Mouse (Mus musculus) ES-E14 (cell line): ENCODE results near the gene Exosc5.

ENCODE experiments used
- CHD2 ChIP-seq: IDR thresholded peaks from 2 replicates; pipeline ENCODE4 v1.6.1; 2014; ENCODE audit warnings: mild to moderate bottlenecking, low read depth, low read length, inconsistent platforms
- MAFK ChIP-seq: IDR thresholded peaks from 2 replicates; pipeline ENCODE4 v1.6.1; 2014; ENCODE audit warnings: mild to moderate bottlenecking, low read depth, low read length, inconsistent platforms; ENCODE audit not compliant: insufficient read depth
- ZC3H11A ChIP-seq: IDR thresholded peaks from 2 replicates; pipeline ENCODE4 v1.6.1; 2012; ENCODE audit warnings: low read depth, mild to moderate bottlenecking, inconsistent platforms, low read length, borderline replicate concordance
- ZNF384 ChIP-seq: IDR thresholded peaks from 2 replicates; pipeline ENCODE4 v1.6.1; 2012; ENCODE audit warnings: low read depth, low read length, inconsistent platforms

- TF ChIP-seq MAFK (no peak), CHD2 (no peak), ZNF384 (no peak), ZC3H11A (no peak)
Measured at GRCm38 (mm10) chr7:25715731-25716271, 56.8 kb downstream of the Exosc5 start.
